Mouse (Mus musculus): Measurements from ENCODE around the gene Sap30l.
"Not testable (repeated sequence)": the region's sequence is repeated elsewhere in the genome, so short reads cannot be mapped to it uniquely, and the experiment has no call there.

Sap30l gene

GRCm38 (mm10) chr11:57831281-57831781, 29.9 kb downstream of the Sap30l start:
- no peak for DNase-seq (ENCODE audit: low spot score in 2 of 2)

- no peak for DNase-seq (ENCODE audit: low spot score in 2 of 2)
Measured at GRCm38 (mm10) chr11:57831861-57832260, 30.4 kb downstream of the Sap30l start.

- DNase-seq (ENCODE audit: low spot score in 2 of 2), result no peak
Measured at GRCm38 (mm10) chr11:57832552-57833201, 31.2 kb downstream of the Sap30l start, which contains the start of gene Hand1. Hand1 (minus strand) TSS chr11:57832818.

- DNase-seq (ENCODE audit: low spot score in 2 of 2), result no peak
Measured at GRCm38 (mm10) chr11:57833296-57833977, 32.0 kb downstream of the Sap30l start.

GRCm38 (mm10) chr11:57834031-57834430, 32.6 kb downstream of the Sap30l start:
- DNase-seq (ENCODE audit: low spot score in 2 of 2), result no peak

- DNase-seq (ENCODE audit: low spot score in 2 of 2), result no peak
Measured at GRCm38 (mm10) chr11:57835331-57835730, 33.9 kb downstream of the Sap30l start.

- no peak for DNase-seq (ENCODE audit: low spot score in 2 of 2)
Measured at GRCm38 (mm10) chr11:57835931-57836330, 34.5 kb downstream of the Sap30l start.

GRCm38 (mm10) chr11:57836401-57836800, 35.0 kb downstream of the Sap30l start:
- no peak for DNase-seq (ENCODE audit: low spot score in 2 of 2)

GRCm38 (mm10) chr11:57836872-57837680, 35.6 kb downstream of the Sap30l start:
- no peak for DNase-seq (ENCODE audit: low spot score in 2 of 2)

GRCm38 (mm10) chr11:57837861-57838680, 36.6 kb downstream of the Sap30l start:
- DNase-seq (ENCODE audit: low spot score in 2 of 2), result no peak

- DNase-seq (ENCODE audit: low spot score in 2 of 2), result no peak
Measured at GRCm38 (mm10) chr11:57840986-57841385, 39.5 kb downstream of the Sap30l start.

- no peak for DNase-seq (ENCODE audit: low spot score in 2 of 2)
Measured at GRCm38 (mm10) chr11:57841391-57841790, 40.0 kb downstream of the Sap30l start.

GRCm38 (mm10) chr11:57846421-57847363, 45.3 kb downstream of the Sap30l start:
- DNase-seq (ENCODE audit: low spot score in 2 of 2), result not testable (repeated sequence)

- no peak for DNase-seq (ENCODE audit: low spot score in 2 of 2)
Measured at GRCm38 (mm10) chr11:57847396-57847795, 46.0 kb downstream of the Sap30l start.

GRCm38 (mm10) chr11:57850298-57850697, 48.9 kb downstream of the Sap30l start:
- DNase-seq (ENCODE audit: low spot score in 2 of 2), result no peak

- DNase-seq (ENCODE audit: low spot score in 2 of 2), result no peak
Measured at GRCm38 (mm10) chr11:57850931-57851330, 49.5 kb downstream of the Sap30l start.

- DNase-seq (ENCODE audit: low spot score in 2 of 2), result no peak
Measured at GRCm38 (mm10) chr11:57853571-57853970, 52.1 kb downstream of the Sap30l start.

GRCm38 (mm10) chr11:57857709-57858108, 56.3 kb downstream of the Sap30l start:
- DNase-seq (ENCODE audit: low spot score in 2 of 2), result no peak
